Mouse (Mus musculus): Measurements from ENCODE around the gene Ubr3.

DNA sequence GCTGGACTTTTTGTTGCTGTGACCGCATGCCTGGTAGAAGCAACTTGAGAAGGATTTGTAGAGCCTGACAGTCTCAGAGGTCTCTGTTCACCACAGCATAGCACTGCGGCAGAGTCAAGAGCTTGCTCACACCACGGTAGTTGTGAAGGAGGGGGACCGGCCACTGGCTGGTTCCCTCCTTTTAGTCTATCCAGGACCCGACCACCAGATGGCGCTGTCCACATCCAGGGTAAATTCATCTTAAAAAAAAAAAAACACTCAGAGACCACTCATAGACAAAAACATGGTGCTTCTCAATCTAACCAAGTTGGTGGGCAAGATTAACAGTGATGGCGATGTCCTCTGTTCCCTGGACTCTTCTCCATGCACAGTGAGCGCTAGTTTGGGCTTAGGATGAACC is 140.2 kb downstream of the Ubr3 start:
- peak; percentile 66; the same call in 1 of the 2 replicates for TF ChIP-seq CTCF (IDR thresholded peaks at IDR 0.05; ENCODE audit: extremely low read depth, insufficient read length, insufficient replicate concordance, low read depth, low read length)
- no peak for TF ChIP-seq POLR2A (IDR thresholded peaks at IDR 0.05; ENCODE audit: low read depth, low read length)

Data from small intestine, adult 2 months (tissue).